Mouse (Mus musculus) liver, embryonic 14.5 days (tissue): ENCODE results near the gene Prdm11.

Experiments used
- CTCF ChIP-seq: IDR thresholded peaks from 2 replicates; pipeline ENCODE4 v1.5.1; 2016; ENCODE audit warnings: antibody characterized with exemption, low read depth, control low read depth
- EP300 ChIP-seq: IDR thresholded peaks from 2 replicates; pipeline ENCODE4 v1.6.1; 2016; ENCODE audit warnings: antibody characterized with exemption, low read depth

- no peak for TF ChIP-seq CTCF
- TF ChIP-seq EP300: no peak
Observed at GRCm38 (mm10) chr2:93076578-93076955, 30.6 kb upstream of the Prdm11 start.
